Mouse (Mus musculus): ENCODE data around the gene Gm49486. TPM values are rescaled to one million over a fixed set of nuclear protein-coding genes. Genes with fewer than 3 reads are reported as not detected.

Gene Gm49486
- total RNA-seq, 1 experiment from 2014 or later, result 0.22 TPM

Other genes starting within 250 kb of the Gm49486 start
- 162 and 178 TPM in 2 replicates for gene H1f0, start 200.9 kb upstream of the Gm49486 start, total RNA-seq (2021)
- gene Galr3, start 187.5 kb upstream of the Gm49486 start, total RNA-seq (2021), result 0.41 and 0.78 TPM in 2 replicates
- gene Ankrd54, start 166.5 kb upstream of the Gm49486 start, total RNA-seq (2021), result 23.3 and 24.1 TPM in 2 replicates
- 171 and 177 TPM in 2 replicates for gene Eif3l, start 154.2 kb upstream of the Gm49486 start, total RNA-seq (2021)
- 34.3 and 41.0 TPM in 2 replicates for gene Micall1, start 120.5 kb upstream of the Gm49486 start, total RNA-seq (2021)
- gene Polr2f, start 88.4 kb upstream of the Gm49486 start, total RNA-seq (2021), result 110 and 127 TPM in 2 replicates
- 4.4 and 4.7 TPM in 2 replicates for gene 1700088E04Rik, start 88.1 kb upstream of the Gm49486 start, total RNA-seq (2021)
- gene Sox10, start 64.2 kb upstream of the Gm49486 start, total RNA-seq (2021), result 2.3 and 3.3 TPM in 2 replicates
- 18.6 and 22.9 TPM in 2 replicates for gene Pick1, start 218 bp upstream of the Gm49486 start, total RNA-seq (2021)
- gene Slc16a8, start 25.4 kb downstream of the Gm49486 start, total RNA-seq (2021), result not detected in 2 replicates
- gene Baiap2l2, start 56.1 kb downstream of the Gm49486 start, total RNA-seq (2021), result 0.30 TPM in 1 of 2 replicates, not detected in the other
- gene Pla2g6, start 99.0 kb downstream of the Gm49486 start, total RNA-seq (2021), result 22.1 and 26.0 TPM in 2 replicates
- gene Maff, start 117.2 kb downstream of the Gm49486 start, total RNA-seq (2021), result 6.2 and 7.4 TPM in 2 replicates
- 45.2 and 48.0 TPM in 2 replicates for gene Tmem184b, start 174.2 kb downstream of the Gm49486 start, total RNA-seq (2021)
- gene Csnk1e, start 226.2 kb downstream of the Gm49486 start, total RNA-seq (2021), result 66.7 and 85.8 TPM in 2 replicates

Data from adrenal gland, postnatal 14 days (tissue).